23 mouse cellular contexts compared by ENCODE assay signal in the genomic region with DNA sequence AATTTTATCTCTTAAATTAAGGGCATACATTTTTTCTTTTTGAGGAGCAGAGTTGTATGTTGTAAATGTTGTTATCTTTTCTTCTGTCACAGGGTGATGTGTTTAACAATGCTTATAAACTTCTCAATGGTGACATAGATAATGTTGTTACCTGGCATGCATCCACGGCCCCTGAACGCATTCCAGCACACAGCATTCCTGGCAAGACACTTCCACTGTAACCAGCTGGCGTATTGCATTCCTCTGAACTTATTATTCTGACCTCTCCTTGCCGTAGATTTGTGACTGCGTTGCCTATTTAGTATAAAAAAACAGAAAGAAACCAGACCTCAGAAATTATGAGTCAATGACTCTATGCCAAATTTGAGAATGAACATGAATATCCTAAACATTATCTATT. TPM values are rescaled to one million over a fixed set of nuclear protein-coding genes. Genes with fewer than 3 reads are reported as not detected.
DNase-seq lines count a peak whose midpoint lies in the region; ATAC-seq lines count a peak whose summit lies in the region.
"Had no signal": no experiment of that assay in that cellular context is flagged by ENCODE, and none has a peak within 500 bp of the region (broad histone marks: within the 10 kb centered on the region; RNA-seq: fewer than 3 reads in every experiment).

No protein-coding gene starts in this region.

- ATAC-seq in heart, embryonic 15.5 days (replicated peaks; ENCODE audit: insufficient number of reproducible peaks, insufficient read depth, low FRiP score, low read depth) = no peak
- no peak for ATAC-seq in heart, embryonic 12.5 days (ENCODE audit: insufficient number of reproducible peaks, low FRiP score)
- ATAC-seq: forebrain, embryonic 15.5 days; inflammation-experienced regulatory T-cells, adult 6 months; midbrain, embryonic 13.5 days had no signal

- 0 out of 2 replicates have a peak overlapping the region, but pooled peaks have one; percentile 24 for H3K27ac ChIP-seq in heart, embryonic 15.5 days
- no peak overlapping the region for H3K27ac ChIP-seq in heart, embryonic 12.5 days (ENCODE audit: poor library complexity, severe bottlenecking)
- H3K27ac ChIP-seq: forebrain, embryonic 15.5 days; layer of hippocampus, adult 2 months; macrophage; midbrain, embryonic 13.5 days had no signal

- H3K27me3 ChIP-seq in heart, embryonic 15.5 days = no peaks in the 10 kb centered on the region
- no peaks in the 10 kb centered on the region for H3K27me3 ChIP-seq in heart, embryonic 12.5 days (replicated peaks)
- H3K27me3 ChIP-seq: forebrain, embryonic 15.5 days; midbrain, embryonic 13.5 days had no signal

- H3K4me3 ChIP-seq in heart, embryonic 15.5 days = no peak overlapping the region
- H3K4me3 ChIP-seq in heart, embryonic 12.5 days = no peak overlapping the region
- H3K4me3 ChIP-seq: erythroblast, embryonic 14.5 days; forebrain, embryonic 15.5 days; layer of hippocampus, adult 2 months; midbrain, embryonic 13.5 days had no signal

- H3K9ac ChIP-seq in heart, embryonic 15.5 days = no peak overlapping the region
- no peak overlapping the region for H3K9ac ChIP-seq in heart, embryonic 12.5 days
- H3K9ac ChIP-seq: forebrain, embryonic 15.5 days; midbrain, embryonic 13.5 days had no signal

- no peaks in the 10 kb centered on the region for H3K9me3 ChIP-seq in heart, embryonic 15.5 days (replicated peaks)
- no peaks in the 10 kb centered on the region for H3K9me3 ChIP-seq in heart, embryonic 12.5 days (replicated peaks)
- H3K9me3 ChIP-seq: forebrain, embryonic 15.5 days; midbrain, embryonic 13.5 days had no signal

- no peak overlapping the region for H3K4me2 ChIP-seq in heart, embryonic 15.5 days
- H3K4me2 ChIP-seq in heart, embryonic 12.5 days = no peak overlapping the region
- H3K4me2 ChIP-seq: forebrain, embryonic 15.5 days; midbrain, embryonic 13.5 days had no signal

- no peaks in the 10 kb centered on the region for H3K4me1 ChIP-seq in heart, embryonic 15.5 days (replicated peaks)
- no peaks in the 10 kb centered on the region for H3K4me1 ChIP-seq in heart, embryonic 12.5 days (replicated peaks)
- H3K4me1 ChIP-seq: forebrain, embryonic 15.5 days; midbrain, embryonic 13.5 days had no signal

- peak; percentile 42 for DNase-seq in testis, postnatal 10 days (ENCODE audit: low spot score)
- no peak for DNase-seq in testis, postnatal 14 days (ENCODE audit: low spot score)
- peak; percentile 73 for DNase-seq in cerebellum, adult 8-10 months
- peak; percentile 3 to 15 for DNase-seq in heart, postnatal 36 days
- no peak for DNase-seq in adrenal gland, postnatal 4 days (ENCODE audit: low spot score in 2 of 2)
- DNase-seq in lung, adult 18-20 months = no peak
- DNase-seq: adrenal gland, postnatal 10 days; kidney, adult 9 months; thymus, adult 18-20 months had no signal

- intact Hi-C loops in heart, postnatal 36 days (cut with DNase I) = no loop called here

- H3K36me3 ChIP-seq in heart, embryonic 15.5 days = no peaks in the 10 kb centered on the region
- H3K36me3 ChIP-seq in heart, embryonic 12.5 days = no peaks in the 10 kb centered on the region
- H3K36me3 ChIP-seq: forebrain, embryonic 15.5 days; midbrain, embryonic 13.5 days had no signal

- 29% methylated on average over 5 of the region's 5 CpGs for WGBS in heart, embryonic 15.5 days
- WGBS in heart, embryonic 12.5 days = 47% methylated on average over 5 of the region's 5 CpGs

RNA-seq across cellular contexts. Expression of gene Tmprss11c, which starts 17.0 kb away (rescaled TPM):
- not detected in 2 replicates for polyA plus RNA-seq in heart, embryonic 15.5 days (2015; fragmentation: Nextera tagmentation; extraction: Ambion mirVana)
- polyA plus RNA-seq in heart, embryonic 12.5 days (2016; fragmentation: Nextera tagmentation; extraction: Ambion mirVana) = not detected in 2 replicates
- total RNA-seq in heart, postnatal 36 days (2021) = not detected
- not detected for total RNA-seq in adrenal gland, postnatal 4 days (2021)
- total RNA-seq: adrenal gland, postnatal 10 days; gastrocnemius, adult 8-10 months; hematopoietic stem cell, adult 5-6 weeks; layer of hippocampus, adult 2 months; left cerebral cortex, adult 8-10 months had no signal
- polyA plus RNA-seq: C2C12; erythroblast, embryonic 14.5 days; forebrain, embryonic 15.5 days; inflammation-experienced regulatory T-cells, adult 6 months; limb, embryonic 14.5 days; liver, embryonic 16.5 days; macrophage; midbrain, embryonic 13.5 days had no signal

Comparison
In these comparisons a context has a peak if more than half of its experiments do, and no peak if none do; other contexts are left out.
1. DNase-seq: peak in testis, postnatal 10 days (single experiment), cerebellum, adult 8-10 months (single experiment) and heart, postnatal 36 days (2 of 2); none in testis, postnatal 14 days (single experiment), adrenal gland, postnatal 4 days (0 of 2) and lung, adult 18-20 months (0 of 2).